Mouse (Mus musculus): Measurements from ENCODE around the gene Olfr945. TPM values are rescaled to one million over a fixed set of nuclear protein-coding genes. Genes with fewer than 3 reads are reported as not detected.

The Olfr945 gene
- total RNA-seq (2023; ENCODE audit: inconsistent age), result not detected in 4 replicates

DNA sequence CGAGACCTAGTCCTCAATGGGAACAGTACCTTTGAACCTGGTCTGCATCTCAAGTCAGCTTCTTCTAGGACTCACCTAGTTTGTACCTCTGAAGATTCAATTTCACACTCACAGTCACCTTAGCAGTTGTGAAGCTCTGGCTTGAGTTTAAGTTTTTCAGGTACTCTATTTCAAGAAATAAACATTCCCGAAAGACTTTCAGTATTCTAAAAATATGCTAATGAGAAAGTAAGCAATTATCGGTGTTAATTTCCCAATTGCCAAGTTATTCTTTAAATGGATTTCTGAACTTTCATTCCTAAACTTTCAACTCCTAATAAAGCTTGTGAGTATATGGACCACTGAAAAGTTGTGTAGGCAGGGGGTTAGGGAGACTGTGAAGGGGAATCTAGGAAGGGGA is at the start of gene Olfr945:
Gene Olfr945 (minus strand): TSS at position 101 of the 400 bp plus-strand sequence.

DNA sequence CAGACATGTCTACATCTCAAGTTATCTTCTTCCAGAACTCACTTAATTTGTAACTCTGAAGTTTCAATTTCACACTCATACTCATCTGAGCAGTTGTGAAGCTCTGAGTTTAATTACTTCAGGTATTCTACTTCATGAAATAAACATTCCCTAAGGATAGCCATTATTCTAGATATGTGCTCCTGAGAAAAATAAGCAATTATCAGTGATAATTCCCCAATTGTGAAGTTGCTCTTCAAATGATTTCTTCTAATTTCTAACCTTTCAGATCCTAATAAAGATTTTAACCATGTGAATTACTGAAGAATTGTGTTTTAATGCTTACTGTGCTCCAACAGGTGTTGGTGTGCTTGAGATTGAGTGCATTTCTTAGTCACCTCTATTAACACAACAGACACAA is 49.3 kb upstream of the Olfr945 start, which contains the start of gene Olfr948:
Gene Olfr948 (minus strand): TSS at position 101 of the 400 bp plus-strand sequence.

DNA sequence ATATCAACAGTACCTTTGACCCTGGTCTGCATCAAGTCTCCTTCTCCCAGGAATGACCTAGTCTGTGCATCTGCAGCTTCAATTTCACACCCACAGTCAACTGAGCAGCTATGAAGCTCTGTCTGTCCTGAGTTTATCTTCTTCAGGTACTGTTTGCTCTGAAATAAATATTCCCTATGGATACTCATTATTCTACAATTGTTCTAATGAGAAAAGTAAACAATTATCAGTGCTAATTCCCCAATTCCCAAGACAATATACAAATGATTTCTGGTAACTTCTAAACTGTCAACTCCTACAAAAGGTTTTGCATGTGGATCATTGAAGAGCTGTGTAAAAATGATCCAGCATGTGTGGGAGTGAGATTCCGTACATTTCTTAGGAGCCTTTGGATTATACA is 26.7 kb downstream of the Olfr945 start, which contains the start of gene Olfr1537:
Gene Olfr1537 (minus strand): TSS at position 101 of the 400 bp plus-strand sequence.

Other genes with a start within 250 kb of the Olfr945 start
- not detected in 4 replicates for gene Olfr937, start 211.9 kb downstream of the Olfr945 start, total RNA-seq (2023; ENCODE audit: inconsistent age)
- gene Olfr938, start 197.9 kb downstream of the Olfr945 start, total RNA-seq (2023; ENCODE audit: inconsistent age), result not detected in 4 replicates
- gene Olfr27, start 148.7 kb downstream of the Olfr945 start, total RNA-seq (2023; ENCODE audit: inconsistent age), result not detected in 4 replicates
- not detected in 4 replicates for gene Olfr943, start 110.5 kb downstream of the Olfr945 start, total RNA-seq (2023; ENCODE audit: inconsistent age)
- gene Olfr944, start 74.9 kb downstream of the Olfr945 start, total RNA-seq (2023; ENCODE audit: inconsistent age), result not detected in 4 replicates
- gene Olfr1537, start 26.8 kb downstream of the Olfr945 start, total RNA-seq (2023; ENCODE audit: inconsistent age), result not detected in 4 replicates
- not detected in 4 replicates for gene Olfr948, start 49.2 kb upstream of the Olfr945 start, total RNA-seq (2023; ENCODE audit: inconsistent age)
- not detected in 4 replicates for gene Olfr951, start 110.6 kb upstream of the Olfr945 start, total RNA-seq (2023; ENCODE audit: inconsistent age)
- gene Olfr952, start 150.3 kb upstream of the Olfr945 start, total RNA-seq (2023; ENCODE audit: inconsistent age), result not detected in 4 replicates
- not detected in 4 replicates for gene Olfr954, start 179.9 kb upstream of the Olfr945 start, total RNA-seq (2023; ENCODE audit: inconsistent age)
- gene Olfr955, start 195.1 kb upstream of the Olfr945 start, total RNA-seq (2023; ENCODE audit: inconsistent age), result not detected in 4 replicates
- not detected in 4 replicates for gene Olfr44, start 217.2 kb upstream of the Olfr945 start, total RNA-seq (2023; ENCODE audit: inconsistent age)
- not detected in 4 replicates for gene Olfr957, start 239.0 kb upstream of the Olfr945 start, total RNA-seq (2023; ENCODE audit: inconsistent age)

Data from B cell, adult (primary cell).